Comparison of ENCODE assay signal across 12 mouse cellular contexts in genomic region chr19:38206669-38207068, GRCm38 (mm10). TPM values are rescaled to one million over a fixed set of nuclear protein-coding genes. Genes with fewer than 3 reads are reported as not detected.
A peak's percentile ranks its signal among the peaks of the same experiment; 100 is the strongest.
DNase-seq lines count a peak whose midpoint lies in the region; ATAC-seq and TF ChIP-seq lines count a peak whose summit lies in the region.
"Had no signal": no experiment of that assay in that cellular context is flagged by ENCODE, and none has a peak within 500 bp of the region (broad histone marks: within the 10 kb centered on the region; RNA-seq: fewer than 3 reads in every experiment).

No protein-coding gene starts in this region.

- DNase-seq in cerebellum, postnatal 10 days: peak; percentile 64 to 68
- DNase-seq in left cerebral cortex, postnatal 14 days (ENCODE audit: low spot score in 2 of 2): peak; percentile 8 to 50
- DNase-seq in left cerebral cortex, adult 8-10 months (ENCODE audit: low spot score in 2 of 2): no peak
- DNase-seq in embryonic facial prominence, embryonic 11.5 days (ENCODE audit: low spot score): peak; percentile 40
- peak; percentile 45 for DNase-seq in midbrain, postnatal 0 days (ENCODE audit: low spot score)
- DNase-seq in ovary, postnatal 10 days (ENCODE audit: low spot score): no peak
- DNase-seq: cerebellum, adult 8-10 months had no signal

- intact Hi-C loops in left cerebral cortex, postnatal 14 days (cut with DNase I): loop anchor here (2.0 kb wide), 1 partner anchor 146 kb away; no protein-coding TSS in a partner anchor

- ATAC-seq in cerebellum, adult (ENCODE audit: insufficient number of reproducible peaks, low FRiP score, low TSS enrichment): no peak
- no peak for ATAC-seq in embryonic facial prominence, embryonic 11.5 days (replicated peaks; ENCODE audit: insufficient number of reproducible peaks, low FRiP score, low TSS enrichment, low read depth)
- no peak for ATAC-seq in midbrain, postnatal 0 days (ENCODE audit: low FRiP score)
- ATAC-seq in kidney, embryonic 16.5 days (ENCODE audit: low FRiP score, low TSS enrichment): no peak

- no peaks in the 10 kb centered on the region for H3K27me3 ChIP-seq in embryonic facial prominence, embryonic 11.5 days (ENCODE audit: control insufficient read depth, insufficient read depth, low read length)
- no peaks in the 10 kb centered on the region for H3K27me3 ChIP-seq in midbrain, postnatal 0 days (ENCODE audit: insufficient read depth, low read length)
- H3K27me3 ChIP-seq in kidney, embryonic 16.5 days (ENCODE audit: insufficient read depth, low read length): no peaks in the 10 kb centered on the region
- H3K27me3 ChIP-seq: heart, embryonic 15.5 days; limb, embryonic 13.5 days had no signal

- H3K27ac ChIP-seq in embryonic facial prominence, embryonic 11.5 days (replicated peaks; ENCODE audit: low read depth, low read length): no peak overlapping the region
- no peak overlapping the region for H3K27ac ChIP-seq in midbrain, postnatal 0 days (ENCODE audit: low read depth, low read length)
- H3K27ac ChIP-seq in kidney, embryonic 16.5 days (ENCODE audit: low read length): no peak overlapping the region
- H3K27ac ChIP-seq: heart, embryonic 15.5 days; limb, embryonic 13.5 days had no signal

- no peaks in the 10 kb centered on the region for H3K36me3 ChIP-seq in embryonic facial prominence, embryonic 11.5 days (replicated peaks; ENCODE audit: control insufficient read depth, insufficient read depth, low read depth, low read length)
- H3K36me3 ChIP-seq in midbrain, postnatal 0 days (ENCODE audit: insufficient read depth, low read length): peaks cover 5% of the 10 kb centered on the region; the same call in 1 of the 2 replicates
- H3K36me3 ChIP-seq in kidney, embryonic 16.5 days (ENCODE audit: insufficient read depth, low read length): peaks cover 18% of the 10 kb centered on the region

- H3K4me3 ChIP-seq in embryonic facial prominence, embryonic 11.5 days (ENCODE audit: low read depth, low read length): no peak overlapping the region
- H3K4me3 ChIP-seq in midbrain, postnatal 0 days (ENCODE audit: low read depth, low read length): no peak overlapping the region
- H3K4me3 ChIP-seq in kidney, embryonic 16.5 days (ENCODE audit: low read length): no peak overlapping the region
- H3K4me3 ChIP-seq: heart, embryonic 15.5 days; limb, embryonic 13.5 days had no signal

- peak; percentile 82 for TF ChIP-seq CTCF in midbrain, postnatal 0 days (IDR thresholded peaks at IDR 0.05)

- no peaks in the 10 kb centered on the region for H3K9me3 ChIP-seq in embryonic facial prominence, embryonic 11.5 days (replicated peaks; ENCODE audit: control insufficient read depth, low read length)
- no peaks in the 10 kb centered on the region for H3K9me3 ChIP-seq in midbrain, postnatal 0 days (ENCODE audit: low read length)
- H3K9me3 ChIP-seq in kidney, embryonic 16.5 days (ENCODE audit: low read length): peaks cover 3% of the 10 kb centered on the region; the same call in 1 of the 2 replicates
- H3K9me3 ChIP-seq: heart, embryonic 15.5 days; limb, embryonic 13.5 days had no signal

- H3K9ac ChIP-seq in embryonic facial prominence, embryonic 11.5 days (replicated peaks; ENCODE audit: low read length): no peak overlapping the region
- no peak overlapping the region for H3K9ac ChIP-seq in midbrain, postnatal 0 days (replicated peaks; ENCODE audit: low read length, poor library complexity, severe bottlenecking)
- no peak overlapping the region for H3K9ac ChIP-seq in kidney, embryonic 16.5 days (replicated peaks; ENCODE audit: low read length)
- H3K9ac ChIP-seq: heart, embryonic 15.5 days; limb, embryonic 13.5 days had no signal

- 66% methylated on average over 9 of the region's 9 CpGs for WGBS in embryonic facial prominence, embryonic 11.5 days
- WGBS in midbrain, postnatal 0 days: 47% methylated on average over 9 of the region's 9 CpGs
- 60% methylated on average over 9 of the region's 9 CpGs for WGBS in kidney, embryonic 16.5 days

- no peaks in the 10 kb centered on the region for H3K4me1 ChIP-seq in embryonic facial prominence, embryonic 11.5 days (ENCODE audit: control insufficient read depth, insufficient read depth, low read length)
- no peaks in the 10 kb centered on the region for H3K4me1 ChIP-seq in midbrain, postnatal 0 days (ENCODE audit: insufficient read depth, low read length)
- no peaks in the 10 kb centered on the region for H3K4me1 ChIP-seq in kidney, embryonic 16.5 days (ENCODE audit: insufficient read depth, low read length)
- H3K4me1 ChIP-seq: heart, embryonic 15.5 days; limb, embryonic 13.5 days had no signal

- H3K4me2 ChIP-seq in embryonic facial prominence, embryonic 11.5 days (ENCODE audit: low read depth, low read length): no peak overlapping the region
- no peak overlapping the region for H3K4me2 ChIP-seq in midbrain, postnatal 0 days (ENCODE audit: low read depth, low read length, poor library complexity, severe bottlenecking)
- no peak overlapping the region for H3K4me2 ChIP-seq in kidney, embryonic 16.5 days (replicated peaks; ENCODE audit: low read depth, low read length)
- H3K4me2 ChIP-seq: heart, embryonic 15.5 days; limb, embryonic 13.5 days had no signal

RNA-seq across cellular contexts. Expression of gene Fra10ac1, which starts 17.3 kb away (rescaled TPM):
- 10 to 100 TPM; 11.1 to 15.9 TPM for total RNA-seq in left cerebral cortex, postnatal 14 days (2021)
- 10 to 100 TPM; 12.9 to 15.7 (median 13.9) TPM for total RNA-seq in left cerebral cortex, adult 8-10 months (2022)
- 43.8 and 46.4 TPM in 2 replicates for polyA plus RNA-seq in embryonic facial prominence, embryonic 11.5 days (2014; fragmentation: Nextera tagmentation; extraction: Ambion mirVana)
- total RNA-seq in midbrain, postnatal 0 days (2014; rRNA removed): 4.9 and 10.1 TPM in 2 replicates
- polyA plus RNA-seq in midbrain, postnatal 0 days (2015; fragmentation: Nextera tagmentation; extraction: Ambion mirVana): 25.5 and 31.4 TPM in 2 replicates
- 37.2 and 39.6 TPM in 2 replicates for polyA plus RNA-seq in kidney, embryonic 16.5 days (2015; fragmentation: Nextera tagmentation; extraction: Ambion mirVana)

RNA-seq across cellular contexts. Expression of gene Lgi1, which starts 57.7 kb away (rescaled TPM):
- 100 to 1,000 TPM; 117 to 127 TPM for total RNA-seq in left cerebral cortex, postnatal 14 days (2021)
- total RNA-seq in left cerebral cortex, adult 8-10 months (2022): 100 to 1,000 TPM; 116 to 135 (median 120) TPM
- 1.4 and 2.3 TPM in 2 replicates for polyA plus RNA-seq in embryonic facial prominence, embryonic 11.5 days (2014; fragmentation: Nextera tagmentation; extraction: Ambion mirVana)
- total RNA-seq in midbrain, postnatal 0 days (2014; rRNA removed): 27.0 and 32.8 TPM in 2 replicates
- 22.5 and 28.3 TPM in 2 replicates for polyA plus RNA-seq in midbrain, postnatal 0 days (2015; fragmentation: Nextera tagmentation; extraction: Ambion mirVana)
- 1.5 and 2.0 TPM in 2 replicates for polyA plus RNA-seq in kidney, embryonic 16.5 days (2015; fragmentation: Nextera tagmentation; extraction: Ambion mirVana)
- total RNA-seq: neutrophil, adult 5-6 weeks had no signal

Comparison
In these comparisons a context has a peak if more than half of its experiments do, and no peak if none do; other contexts are left out.
1. DNase-seq: peak in cerebellum, postnatal 10 days (2 of 2), left cerebral cortex, postnatal 14 days (2 of 2), embryonic facial prominence, embryonic 11.5 days (single experiment) and midbrain, postnatal 0 days (single experiment); none in left cerebral cortex, adult 8-10 months (0 of 2) and ovary, postnatal 10 days (single experiment).